24 mouse cellular contexts compared by ENCODE assay signal in genomic region chr5:7302969-7303368, GRCm38 (mm10). TPM values are rescaled to one million over a fixed set of nuclear protein-coding genes. Genes with fewer than 3 reads are reported as not detected.
A peak's percentile ranks its signal among the peaks of the same experiment; 100 is the strongest.
DNase-seq lines count a peak whose midpoint lies in the region; ATAC-seq and TF ChIP-seq lines count a peak whose summit lies in the region.
"Had no signal": no experiment of that assay in that cellular context is flagged by ENCODE, and none has a peak within 500 bp of the region (broad histone marks: within the 10 kb centered on the region; RNA-seq: fewer than 3 reads in every experiment).

No protein-coding gene starts in this region.

- no peaks in the 10 kb centered on the region for H3K27me3 ChIP-seq in hindbrain, embryonic 16.5 days (replicated peaks; ENCODE audit: control insufficient read depth, insufficient read depth, low read length)
- no peaks in the 10 kb centered on the region for H3K27me3 ChIP-seq in hindbrain, postnatal 0 days (ENCODE audit: insufficient read depth, low read length)
- H3K27me3 ChIP-seq in midbrain, embryonic 15.5 days (replicated peaks): no peaks in the 10 kb centered on the region
- no peaks in the 10 kb centered on the region for H3K27me3 ChIP-seq in heart, adult 2 months (ENCODE audit: control insufficient read depth, insufficient read depth, low read length)
- H3K27me3 ChIP-seq: forebrain, embryonic 13.5 days; hindbrain, embryonic 13.5 days had no signal

- no peak for TF ChIP-seq POLR2A in brain, embryonic 14.5 days (IDR thresholded peaks at IDR 0.05; ENCODE audit: borderline replicate concordance, extremely low read depth, insufficient read depth, insufficient read length, poor library complexity, severe bottlenecking)
- TF ChIP-seq POLR2A in heart, adult 2 months (IDR thresholded peaks at IDR 0.05; ENCODE audit: insufficient read depth, low read depth, low read length): no peak

- no peaks in the 10 kb centered on the region for H3K79me2 ChIP-seq in heart, adult 2 months (replicated peaks; ENCODE audit: control insufficient read depth, insufficient read depth, low read length)

- H3K4me3 ChIP-seq in hindbrain, embryonic 16.5 days (ENCODE audit: low read length): no peak overlapping the region
- no peak overlapping the region for H3K4me3 ChIP-seq in hindbrain, postnatal 0 days (ENCODE audit: low read length)
- no peak overlapping the region for H3K4me3 ChIP-seq in midbrain, embryonic 15.5 days
- no peak overlapping the region for H3K4me3 ChIP-seq in heart, adult 2 months
- H3K4me3 ChIP-seq: embryonic facial prominence, embryonic 10.5 days; forebrain, embryonic 13.5 days; heart, embryonic 10.5 days; hindbrain, embryonic 13.5 days had no signal

- WGBS in hindbrain, embryonic 16.5 days: 52% methylated on average over 1 of the region's 1 CpGs
- 48% methylated on average over 1 of the region's 1 CpGs for WGBS in hindbrain, postnatal 0 days
- WGBS in midbrain, embryonic 15.5 days: 52% methylated on average over 1 of the region's 1 CpGs
- 38% methylated on average over 1 of the region's 1 CpGs for WGBS in heart, adult 2 months

- no peak overlapping the region for H3K27ac ChIP-seq in hindbrain, embryonic 16.5 days (ENCODE audit: low read depth, low read length)
- H3K27ac ChIP-seq in hindbrain, postnatal 0 days: no peak overlapping the region
- H3K27ac ChIP-seq in midbrain, embryonic 15.5 days: no peak overlapping the region
- no peak overlapping the region for H3K27ac ChIP-seq in heart, adult 2 months
- H3K27ac ChIP-seq: embryonic facial prominence, embryonic 10.5 days; forebrain, embryonic 13.5 days; heart, embryonic 10.5 days; hindbrain, embryonic 13.5 days had no signal

- no peak for TF ChIP-seq CTCF in hindbrain, postnatal 0 days (IDR thresholded peaks at IDR 0.05; ENCODE audit: low read depth)
- TF ChIP-seq CTCF in brain, embryonic 14.5 days (IDR thresholded peaks at IDR 0.05; ENCODE audit: borderline replicate concordance, extremely low read depth, insufficient read depth, insufficient read length): no peak
- no peak for TF ChIP-seq CTCF in heart, adult 2 months (IDR thresholded peaks at IDR 0.05)

- no peak overlapping the region for H3K4me2 ChIP-seq in hindbrain, embryonic 16.5 days (ENCODE audit: low read length)
- no peak overlapping the region for H3K4me2 ChIP-seq in hindbrain, postnatal 0 days (ENCODE audit: low read depth, low read length)
- no peak overlapping the region for H3K4me2 ChIP-seq in midbrain, embryonic 15.5 days
- H3K4me2 ChIP-seq: forebrain, embryonic 13.5 days; hindbrain, embryonic 13.5 days had no signal

- no peak overlapping the region for H3K9ac ChIP-seq in hindbrain, embryonic 16.5 days (ENCODE audit: low read depth, low read length)
- no peak overlapping the region for H3K9ac ChIP-seq in hindbrain, postnatal 0 days (replicated peaks; ENCODE audit: low read length)
- no peak overlapping the region for H3K9ac ChIP-seq in midbrain, embryonic 15.5 days
- H3K9ac ChIP-seq in heart, adult 2 months (ENCODE audit: low read depth, low read length): no peak overlapping the region
- H3K9ac ChIP-seq: forebrain, embryonic 13.5 days; hindbrain, embryonic 13.5 days had no signal

- no peaks in the 10 kb centered on the region for H3K9me3 ChIP-seq in hindbrain, embryonic 16.5 days (ENCODE audit: control insufficient read depth, low read length)
- H3K9me3 ChIP-seq in hindbrain, postnatal 0 days (ENCODE audit: low read length): no peaks in the 10 kb centered on the region
- no peaks in the 10 kb centered on the region for H3K9me3 ChIP-seq in midbrain, embryonic 15.5 days
- H3K9me3 ChIP-seq: embryonic facial prominence, embryonic 10.5 days; forebrain, embryonic 13.5 days; heart, embryonic 10.5 days; hindbrain, embryonic 13.5 days had no signal

- intact Hi-C loops in heart, adult 2 months (cut with DNase I): no loop called here

- no peaks in the 10 kb centered on the region for H3K4me1 ChIP-seq in hindbrain, embryonic 16.5 days (ENCODE audit: control insufficient read depth, insufficient read depth, low read depth, low read length)
- H3K4me1 ChIP-seq in hindbrain, postnatal 0 days (ENCODE audit: insufficient read depth, low read length): no peaks in the 10 kb centered on the region
- H3K4me1 ChIP-seq in midbrain, embryonic 15.5 days: no peaks in the 10 kb centered on the region
- no peaks in the 10 kb centered on the region for H3K4me1 ChIP-seq in heart, adult 2 months (ENCODE audit: control insufficient read depth, insufficient read depth, low read length)
- H3K4me1 ChIP-seq: embryonic facial prominence, embryonic 10.5 days; forebrain, embryonic 13.5 days; heart, embryonic 10.5 days had no signal

- DNase-seq in hindbrain, postnatal 0 days (ENCODE audit: low spot score): no peak
- peak; percentile 1 for DNase-seq in retina, postnatal 1 day
- no peak for DNase-seq in retina, embryonic 14.5 days (ENCODE audit: low spot score)
- DNase-seq in brain, embryonic 14.5 days (ENCODE audit: low read depth): peak; percentile 23
- DNase-seq in heart, adult 2 months: no peak
- DNase-seq in right cerebral cortex, postnatal 36 days (ENCODE audit: low spot score in 2 of 2): no peak
- DNase-seq: adrenal gland, adult 8-10 months; adrenal gland, postnatal 36 days; cerebellum, adult 11-12 months; cerebellum, adult 9-10 months; cerebellum, postnatal 25 days; gastrocnemius, postnatal 36 days; heart, adult 11 months; heart, postnatal 14 days had no signal

- ATAC-seq in hindbrain, embryonic 16.5 days: 0 out of 2 replicates have a peak, but pooled peaks have one; percentile 37
- ATAC-seq in hindbrain, postnatal 0 days: no peak
- 0 out of 2 replicates have a peak, but pooled peaks have one; percentile 33 for ATAC-seq in midbrain, embryonic 15.5 days (replicated peaks)
- ATAC-seq: forebrain, embryonic 13.5 days had no signal

- TF ChIP-seq EP300 in heart, adult 2 months (IDR thresholded peaks at IDR 0.05; ENCODE audit: insufficient read depth, low read depth, low read length): no peak

- H3K36me3 ChIP-seq in hindbrain, embryonic 16.5 days (ENCODE audit: control insufficient read depth, insufficient read depth, low read length): no peaks in the 10 kb centered on the region
- H3K36me3 ChIP-seq in hindbrain, postnatal 0 days (ENCODE audit: insufficient read depth, low read length): no peaks in the 10 kb centered on the region
- H3K36me3 ChIP-seq in midbrain, embryonic 15.5 days (replicated peaks): no peaks in the 10 kb centered on the region
- H3K36me3 ChIP-seq in heart, adult 2 months (ENCODE audit: control insufficient read depth, insufficient read depth, low read length): no peaks in the 10 kb centered on the region
- H3K36me3 ChIP-seq: embryonic facial prominence, embryonic 10.5 days; heart, embryonic 10.5 days; hindbrain, embryonic 13.5 days had no signal

RNA-seq across cellular contexts. Expression of gene Tex47, which starts 0.9 kb away (rescaled TPM):
- polyA plus RNA-seq in hindbrain, embryonic 16.5 days (2015; fragmentation: Nextera tagmentation; extraction: Ambion mirVana): 0.41 and 0.85 TPM in 2 replicates
- total RNA-seq in hindbrain, postnatal 0 days (2014; rRNA removed): not detected in 2 replicates
- polyA plus RNA-seq in hindbrain, postnatal 0 days (2015; fragmentation: Nextera tagmentation; extraction: Ambion mirVana): 0.45 and 0.76 TPM in 2 replicates
- not detected in 2 replicates for polyA plus RNA-seq in brain, embryonic 14.5 days (2012; rRNA removed)
- 0.55 and 0.99 TPM in 2 replicates for polyA plus RNA-seq in midbrain, embryonic 15.5 days (2015; fragmentation: Nextera tagmentation; extraction: Ambion mirVana)
- total RNA-seq in heart, adult 2 months (2021): not detected
- not detected in 2 replicates for polyA plus RNA-seq in heart, adult 2 months (2012; rRNA removed)
- total RNA-seq: adrenal gland, adult 8-10 months; adrenal gland, postnatal 36 days; ES-E14; gastrocnemius, adult 8-10 months; gastrocnemius, postnatal 36 days; heart, postnatal 14 days; hematopoietic stem cell, adult 5-6 weeks had no signal
- polyA plus RNA-seq: cortical plate, adult 2 months had no signal

RNA-seq across cellular contexts. Expression of gene Zfp804b, which starts 41.6 kb away (rescaled TPM):
- 3.1 and 3.6 TPM in 2 replicates for polyA plus RNA-seq in hindbrain, embryonic 16.5 days (2015; fragmentation: Nextera tagmentation; extraction: Ambion mirVana)
- total RNA-seq in hindbrain, postnatal 0 days (2014; rRNA removed): 3.0 and 4.4 TPM in 2 replicates
- 3.0 and 3.2 TPM in 2 replicates for polyA plus RNA-seq in hindbrain, postnatal 0 days (2015; fragmentation: Nextera tagmentation; extraction: Ambion mirVana)
- polyA plus RNA-seq in brain, embryonic 14.5 days (2012; rRNA removed): 0.26 and 0.66 TPM in 2 replicates
- polyA plus RNA-seq in midbrain, embryonic 15.5 days (2015; fragmentation: Nextera tagmentation; extraction: Ambion mirVana): 2.5 and 3.3 TPM in 2 replicates
- not detected for total RNA-seq in heart, adult 2 months (2021)
- polyA plus RNA-seq in heart, adult 2 months (2012; rRNA removed): not detected in 2 replicates
- total RNA-seq: adrenal gland, postnatal 36 days; ES-E14; gastrocnemius, adult 8-10 months; gastrocnemius, postnatal 36 days; hematopoietic stem cell, adult 5-6 weeks had no signal

Comparison
In these comparisons a context has a peak if more than half of its experiments do, and no peak if none do; other contexts are left out.
1. DNase-seq: peak in retina, postnatal 1 day (single experiment) and brain, embryonic 14.5 days (single experiment); none in hindbrain, postnatal 0 days (single experiment), retina, embryonic 14.5 days (single experiment), heart, adult 2 months (0 of 2) and right cerebral cortex, postnatal 36 days (0 of 2).